Mouse (Mus musculus): ENCODE data around the gene Erbb4. TPM values are rescaled to one million over a fixed set of nuclear protein-coding genes. Genes with fewer than 3 reads are reported as not detected.

Erbb4 gene
- polyA plus RNA-seq, 1 experiment from 2014 or later: 9.8 TPM

DNA sequence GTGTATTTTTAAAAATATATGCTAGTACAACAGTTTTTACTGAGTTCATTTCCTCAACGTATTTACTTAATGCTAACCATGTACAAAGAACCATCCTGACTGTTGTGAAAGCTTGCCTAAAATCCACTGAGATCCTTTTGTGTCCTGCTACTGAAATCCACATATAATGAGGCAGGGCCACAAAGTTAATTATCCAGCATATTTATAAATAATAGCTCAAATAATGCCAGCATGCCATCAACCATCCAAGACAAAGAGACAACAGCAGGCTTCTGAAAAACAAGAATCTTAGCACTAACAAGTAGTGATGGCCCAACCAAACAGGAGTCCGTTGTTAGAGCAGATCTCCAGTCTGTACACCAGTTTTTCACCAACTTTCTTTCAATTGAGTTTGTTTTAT is 215.8 kb downstream of the Erbb4 start:
- Histone ChIP-seq H3K27me3 (ENCODE audit: insufficient read depth, poor library complexity, severe bottlenecking) (no peaks in the 10 kb centered on the region), H3K36me3 (no peaks in the 10 kb centered on the region), H3K4me3 (no peak overlapping the region), H3K27ac (no peak overlapping the region), H3K4me1 (no peaks in the 10 kb centered on the region), H3K9me3 (no peaks in the 10 kb centered on the region)
- WGBS: 86% methylated on average over 2 of the region's 2 CpGs
- DNase-seq (ENCODE audit: low spot score): no peak

DNA sequence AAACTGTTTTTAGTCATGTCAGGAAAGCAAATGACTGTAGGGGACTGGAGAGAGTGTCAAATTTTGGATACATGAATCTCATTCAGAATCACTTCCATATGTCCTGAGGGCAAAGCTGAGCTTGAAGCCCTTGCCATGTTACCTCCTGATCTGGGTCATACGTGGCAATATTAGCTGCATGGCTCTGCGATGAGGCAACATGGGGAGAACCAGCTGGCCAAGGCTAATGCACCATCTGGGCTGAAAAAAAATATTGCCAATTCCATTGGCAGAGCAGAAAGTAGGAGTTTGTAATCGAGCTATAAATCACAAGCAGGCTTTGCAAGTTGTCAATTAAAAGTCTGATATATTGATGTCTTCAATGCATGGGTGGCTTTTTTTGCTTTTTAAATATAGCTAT is 221.0 kb downstream of the Erbb4 start:
- no peaks in the 10 kb centered on the region for H3K36me3 ChIP-seq
- no peaks in the 10 kb centered on the region for H3K4me1 ChIP-seq
- no peak overlapping the region for H3K27ac ChIP-seq
- no peaks in the 10 kb centered on the region for H3K27me3 ChIP-seq (ENCODE audit: insufficient read depth, poor library complexity, severe bottlenecking)
- H3K9me3 ChIP-seq: no peaks in the 10 kb centered on the region
- no peak overlapping the region for H3K4me3 ChIP-seq
- WGBS: 82% methylated on average over 3 of the region's 3 CpGs
- DNase-seq (ENCODE audit: low spot score): no peak

DNA sequence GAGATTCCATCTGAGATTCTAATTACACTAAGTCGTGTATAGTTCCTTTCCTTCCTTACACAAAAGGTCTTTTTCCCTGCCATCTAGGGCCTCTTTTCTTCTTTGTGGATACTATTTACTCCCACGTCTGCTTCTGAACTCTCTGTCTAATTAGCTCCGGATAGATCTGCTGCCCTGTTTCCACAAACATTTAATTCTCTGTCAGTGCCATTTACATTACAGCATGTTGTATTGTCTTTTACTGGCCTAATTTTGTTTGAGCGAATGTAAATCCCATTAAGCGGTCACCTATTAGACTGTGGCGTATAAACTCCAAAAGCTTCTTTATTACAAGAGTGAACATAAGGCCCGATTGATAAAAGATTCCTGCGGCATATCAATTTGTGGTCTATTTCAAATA is 232.9 kb downstream of the Erbb4 start:
- Histone ChIP-seq H3K4me1 (no peaks in the 10 kb centered on the region), H3K36me3 (no peaks in the 10 kb centered on the region), H3K9me3 (no peaks in the 10 kb centered on the region), H3K27ac (no peak overlapping the region), H3K4me3 (no peak overlapping the region), H3K27me3 (ENCODE audit: insufficient read depth, poor library complexity, severe bottlenecking) (no peaks in the 10 kb centered on the region)
- 81% methylated on average over 8 of the region's 8 CpGs for WGBS
- DNase-seq (ENCODE audit: low spot score): no peak

DNA sequence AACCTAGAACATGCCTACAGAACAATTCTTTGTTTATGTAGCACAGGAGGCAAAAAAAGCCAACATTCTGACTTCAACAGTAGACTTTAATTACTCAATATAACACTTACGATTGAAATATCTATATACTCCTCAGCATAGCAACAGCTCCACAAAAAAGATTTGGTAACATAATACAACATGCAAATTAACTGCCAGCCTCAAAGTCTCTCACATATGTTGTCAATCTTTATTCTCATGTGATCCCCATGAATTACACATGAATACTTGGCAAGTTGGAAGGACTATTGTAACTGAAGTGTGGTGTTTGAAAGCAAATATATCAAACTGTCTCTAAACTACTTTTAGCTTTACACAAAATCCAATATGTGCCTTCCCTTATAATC is 234.2 kb downstream of the Erbb4 start:
- Histone ChIP-seq H3K27me3 (ENCODE audit: insufficient read depth, poor library complexity, severe bottlenecking) (no peaks in the 10 kb centered on the region), H3K4me3 (no peak overlapping the region), H3K9me3 (no peaks in the 10 kb centered on the region), H3K27ac (no peak overlapping the region), H3K4me1 (no peaks in the 10 kb centered on the region), H3K36me3 (no peaks in the 10 kb centered on the region)
- WGBS: 90% methylated on average over 1 of the region's 1 CpGs
- DNase-seq (ENCODE audit: low spot score): no peak

DNA sequence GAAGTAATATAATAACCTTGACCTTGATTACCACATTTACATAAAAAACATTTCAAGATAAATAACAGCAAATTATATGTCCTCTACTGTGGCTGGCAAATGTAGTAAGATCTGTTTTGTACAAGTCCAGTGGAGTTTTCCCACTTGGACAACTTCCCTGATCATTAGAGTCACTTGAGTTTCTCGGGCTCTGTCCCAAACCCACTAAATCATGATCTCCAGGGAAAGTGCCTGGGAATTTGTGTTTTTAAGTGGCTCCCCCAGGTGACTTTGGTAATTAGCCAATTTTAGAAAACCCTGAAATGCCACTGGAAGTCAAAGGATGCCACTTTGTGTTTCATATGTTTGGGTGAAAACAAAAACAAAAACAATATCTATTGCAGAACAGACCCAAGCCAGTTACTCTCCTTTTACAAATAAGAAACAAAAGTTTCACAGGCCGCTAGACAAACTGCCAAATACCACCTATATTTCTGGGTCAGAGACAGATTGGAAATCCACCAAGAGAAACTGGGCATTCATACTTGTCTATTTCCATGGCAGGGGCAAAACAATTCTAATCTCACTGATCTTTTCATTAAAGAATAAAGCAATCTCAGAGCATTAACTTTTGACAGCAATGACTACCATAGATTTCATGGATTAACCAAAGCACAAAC is 234.8 kb downstream of the Erbb4 start:
- no peak for DNase-seq (ENCODE audit: low spot score)
- Histone ChIP-seq H3K9me3 (no peaks in the 10 kb centered on the region), H3K36me3 (no peaks in the 10 kb centered on the region), H3K4me1 (no peaks in the 10 kb centered on the region), H3K4me3 (no peak overlapping the region), H3K27ac (no peak overlapping the region), H3K27me3 (ENCODE audit: insufficient read depth, poor library complexity, severe bottlenecking) (no peaks in the 10 kb centered on the region)
- WGBS: 78% methylated on average over 2 of the region's 2 CpGs

DNA sequence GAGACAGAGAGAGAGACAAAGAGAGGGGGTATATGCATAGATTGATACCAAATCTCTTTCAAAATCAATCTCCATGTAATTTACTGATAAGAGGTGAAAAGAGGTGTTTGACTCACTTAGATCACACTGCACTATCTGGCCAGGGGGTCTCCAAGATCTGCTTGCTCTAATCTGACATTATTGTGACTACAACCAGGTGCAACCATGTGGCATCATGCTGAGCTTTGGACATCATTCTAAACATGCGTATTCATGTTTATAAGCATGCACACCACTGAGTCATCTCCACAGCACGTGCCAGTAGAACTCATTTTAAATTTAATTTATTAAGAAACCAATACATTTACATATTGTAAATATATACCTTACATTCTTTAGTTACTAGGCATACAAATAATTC is 247.5 kb downstream of the Erbb4 start:
- no peak for DNase-seq (ENCODE audit: low spot score)
- no peaks in the 10 kb centered on the region for H3K4me1 ChIP-seq
- no peak overlapping the region for H3K27ac ChIP-seq
- H3K9me3 ChIP-seq: no peaks in the 10 kb centered on the region
- 78% methylated on average over 2 of the region's 2 CpGs for WGBS
- H3K4me3 ChIP-seq: no peak overlapping the region
- H3K36me3 ChIP-seq: no peaks in the 10 kb centered on the region
- H3K27me3 ChIP-seq (ENCODE audit: insufficient read depth, poor library complexity, severe bottlenecking): no peaks in the 10 kb centered on the region

DNA sequence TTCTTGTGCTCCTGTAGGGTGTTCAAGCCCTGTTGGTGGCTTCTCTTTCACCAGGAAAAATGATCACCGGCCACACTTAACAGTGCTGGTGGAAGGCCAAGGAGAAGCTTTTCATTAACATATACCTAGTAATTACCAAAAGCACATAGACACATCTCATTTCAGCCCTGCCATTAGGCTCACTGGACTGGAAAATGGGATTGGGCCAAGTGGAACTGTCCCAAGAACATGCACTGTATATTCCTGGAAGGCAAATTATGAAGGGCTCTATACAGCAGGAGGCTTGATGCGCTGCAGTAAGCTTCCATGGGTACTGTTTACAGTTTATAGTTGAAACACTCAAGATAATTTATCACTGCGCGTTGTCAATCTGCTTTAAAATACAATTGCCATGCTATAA is 248.4 kb downstream of the Erbb4 start:
- Histone ChIP-seq H3K36me3 (no peaks in the 10 kb centered on the region), H3K4me1 (no peaks in the 10 kb centered on the region), H3K27me3 (ENCODE audit: insufficient read depth, poor library complexity, severe bottlenecking) (no peaks in the 10 kb centered on the region), H3K27ac (no peak overlapping the region), H3K9me3 (no peaks in the 10 kb centered on the region), H3K4me3 (no peak overlapping the region)
- WGBS: 88% methylated on average over 4 of the region's 4 CpGs
- DNase-seq (ENCODE audit: low spot score): no peak

DNA sequence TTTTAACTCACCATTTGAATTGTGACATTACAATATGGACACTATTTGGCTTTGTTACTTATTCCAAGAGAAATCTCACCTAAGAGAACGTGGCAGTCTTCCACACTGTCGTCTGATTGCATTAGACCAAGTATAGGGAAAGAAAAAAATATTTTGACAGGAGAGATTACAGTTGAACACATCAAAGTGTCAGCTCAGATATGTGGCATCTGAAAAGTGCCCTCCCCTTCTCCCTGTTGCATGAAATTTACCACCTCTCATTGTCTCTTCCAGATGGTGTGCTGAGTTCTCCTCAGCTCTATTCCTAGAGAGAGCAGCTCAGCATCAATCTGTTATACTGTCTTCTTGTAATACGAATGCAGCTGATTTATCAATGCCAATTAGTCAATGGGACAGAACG is 268.5 kb downstream of the Erbb4 start:
- no peak overlapping the region for H3K27ac ChIP-seq
- H3K27me3 ChIP-seq (ENCODE audit: insufficient read depth, poor library complexity, severe bottlenecking): no peaks in the 10 kb centered on the region
- H3K4me3 ChIP-seq: no peak overlapping the region
- no peaks in the 10 kb centered on the region for H3K4me1 ChIP-seq
- H3K36me3 ChIP-seq: no peaks in the 10 kb centered on the region
- WGBS: 80% methylated on average over 4 of the region's 4 CpGs
- H3K9me3 ChIP-seq: no peaks in the 10 kb centered on the region
- DNase-seq (ENCODE audit: low spot score): no peak

DNA sequence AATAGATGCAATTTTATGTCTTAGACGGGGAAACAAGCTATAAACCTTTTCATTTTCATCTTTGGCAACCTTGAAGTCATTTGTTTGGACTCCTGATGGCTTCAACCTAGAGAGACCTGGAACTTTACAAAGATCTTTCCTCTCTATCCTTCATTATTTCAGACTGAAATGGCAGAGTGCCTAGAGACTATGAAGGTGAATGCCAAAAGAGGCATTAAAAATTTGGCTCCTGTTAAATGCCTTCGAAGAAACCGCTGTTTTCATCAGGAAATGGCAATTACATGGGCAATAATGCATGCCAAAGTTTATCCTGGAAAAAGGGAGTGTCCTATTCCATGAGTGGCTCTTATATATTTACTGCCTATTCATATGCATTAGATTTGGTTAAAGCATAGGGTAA is 273.2 kb downstream of the Erbb4 start:
- WGBS: 78% methylated on average over 3 of the region's 3 CpGs
- H3K27ac ChIP-seq: no peak overlapping the region
- no peaks in the 10 kb centered on the region for H3K4me1 ChIP-seq
- H3K9me3 ChIP-seq: no peaks in the 10 kb centered on the region
- H3K27me3 ChIP-seq (ENCODE audit: insufficient read depth, poor library complexity, severe bottlenecking): no peaks in the 10 kb centered on the region
- DNase-seq (ENCODE audit: low spot score): no peak
- H3K4me3 ChIP-seq: no peak overlapping the region
- H3K36me3 ChIP-seq: no peaks in the 10 kb centered on the region

DNA sequence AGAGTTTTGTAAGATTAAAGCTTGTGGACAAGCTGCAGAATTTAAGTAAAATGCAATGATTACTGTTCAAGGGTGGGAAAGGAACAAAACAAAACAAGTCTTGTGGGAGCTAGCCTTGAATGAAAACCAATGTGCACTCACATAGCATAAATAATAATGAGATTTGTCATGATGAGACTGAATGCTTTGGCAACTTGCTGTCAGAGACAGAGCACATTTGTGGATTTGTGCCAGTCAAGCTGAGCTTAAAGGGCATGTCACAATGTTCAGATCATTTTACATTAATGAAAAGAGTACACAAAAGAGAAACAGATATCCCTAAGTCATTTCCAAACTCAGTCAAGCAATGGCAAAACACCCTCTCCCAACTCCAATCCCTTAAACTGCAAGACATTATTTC is 275.8 kb downstream of the Erbb4 start:
- DNase-seq (ENCODE audit: low spot score): no peak
- H3K4me3 ChIP-seq: no peak overlapping the region

DNA sequence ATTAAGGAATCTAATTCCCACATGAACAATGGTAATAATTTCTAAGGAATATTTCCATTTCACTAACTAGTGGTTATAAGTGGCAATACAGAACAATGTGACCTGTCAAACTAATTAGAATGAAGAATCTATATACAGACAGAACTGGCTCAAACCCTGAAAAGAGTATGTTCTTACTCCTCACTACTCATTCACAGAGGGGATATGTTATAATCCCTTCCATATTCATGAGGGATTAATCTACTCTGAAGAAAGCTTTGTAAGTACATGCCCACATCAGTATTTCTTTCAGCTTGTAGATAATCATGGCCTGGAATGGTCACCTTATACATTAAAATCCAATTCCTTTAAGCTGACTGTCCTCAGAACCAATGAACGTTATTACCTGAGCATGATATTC is 276.3 kb downstream of the Erbb4 start:
- H3K4me3 ChIP-seq: no peak overlapping the region
- DNase-seq (ENCODE audit: low spot score): no peak

More for the DNA sequence above, 275.8 kb downstream of the Erbb4 start:
- H3K27ac ChIP-seq: no peak overlapping the region
- H3K27me3 ChIP-seq (ENCODE audit: insufficient read depth, poor library complexity, severe bottlenecking): no peaks in the 10 kb centered on the region
- no peaks in the 10 kb centered on the region for H3K4me1 ChIP-seq
- no peaks in the 10 kb centered on the region for H3K9me3 ChIP-seq
- H3K36me3 ChIP-seq: no peaks in the 10 kb centered on the region

DNA sequence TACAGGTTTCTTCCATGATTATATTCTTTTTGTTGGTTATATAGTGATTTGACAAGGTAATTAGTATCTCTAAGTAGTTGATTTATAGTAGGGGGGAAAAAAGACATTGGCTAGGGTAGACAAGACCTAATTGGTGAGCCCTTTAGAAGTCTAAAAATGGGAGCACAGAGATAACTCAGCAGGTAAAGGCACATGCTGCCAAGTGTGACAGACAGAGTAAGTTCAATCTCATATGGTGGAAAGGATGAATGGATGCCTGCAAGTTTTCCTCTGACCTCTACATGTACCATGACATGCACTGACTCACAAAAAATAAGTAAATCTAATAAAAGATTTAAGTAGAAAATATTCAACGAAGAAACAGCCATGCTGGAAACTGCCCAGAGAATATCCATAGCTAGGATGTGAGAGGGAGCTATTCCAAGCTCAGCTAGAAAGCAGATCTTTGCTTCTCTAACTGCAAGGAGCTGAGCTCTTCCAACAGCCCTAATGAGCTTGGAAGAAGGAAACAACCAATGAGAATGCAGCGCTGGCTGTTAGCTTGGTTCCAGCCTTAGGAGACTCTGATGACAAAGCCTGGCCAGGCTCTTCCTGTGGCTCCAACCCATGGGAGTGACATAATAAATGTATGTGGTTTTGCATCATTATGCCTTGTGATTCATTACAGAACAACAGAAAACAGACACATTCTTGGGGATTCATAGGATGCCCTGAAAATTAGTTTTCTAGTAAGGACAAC is 277.2 kb downstream of the Erbb4 start:
- no peaks in the 10 kb centered on the region for H3K4me1 ChIP-seq
- H3K9me3 ChIP-seq: no peaks in the 10 kb centered on the region
- no peak overlapping the region for H3K4me3 ChIP-seq
- no peak for DNase-seq (ENCODE audit: low spot score)
- H3K27me3 ChIP-seq (ENCODE audit: insufficient read depth, poor library complexity, severe bottlenecking): no peaks in the 10 kb centered on the region
- 70% methylated on average over 2 of the region's 2 CpGs for WGBS
- no peak overlapping the region for H3K27ac ChIP-seq
- no peaks in the 10 kb centered on the region for H3K36me3 ChIP-seq

More for the DNA sequence above, 276.3 kb downstream of the Erbb4 start:
- Histone ChIP-seq H3K27me3 (ENCODE audit: insufficient read depth, poor library complexity, severe bottlenecking) (no peaks in the 10 kb centered on the region), H3K9me3 (no peaks in the 10 kb centered on the region), H3K4me1 (no peaks in the 10 kb centered on the region), H3K27ac (no peak overlapping the region), H3K36me3 (no peaks in the 10 kb centered on the region)
- 77% methylated on average over 1 of the region's 1 CpGs for WGBS

DNA sequence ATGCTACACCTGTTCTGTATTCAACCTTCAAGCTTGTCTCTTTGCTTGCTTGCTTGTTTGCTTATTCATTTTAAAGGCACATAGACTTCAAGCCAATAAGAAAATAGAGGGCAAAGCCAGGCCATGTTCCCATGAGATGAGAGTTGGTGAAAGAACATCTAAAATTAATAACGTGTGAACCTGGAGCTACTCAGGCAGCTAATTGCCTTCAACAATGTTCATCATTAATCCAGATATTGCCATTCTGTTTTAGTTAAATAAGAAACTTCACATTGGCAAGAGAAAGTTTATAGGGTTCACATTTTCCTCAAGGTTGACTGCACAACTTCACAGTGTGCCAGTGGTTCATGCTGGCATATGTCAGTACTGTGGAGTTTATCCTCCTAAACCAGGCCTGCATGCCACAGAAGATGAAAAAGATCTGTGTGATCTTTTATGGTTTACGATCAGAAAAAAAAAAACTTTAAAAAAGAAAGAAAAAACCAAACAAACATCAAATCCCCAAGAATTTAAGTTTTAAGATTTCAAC is 284.7 kb downstream of the Erbb4 start:
- WGBS: 85% methylated on average over 2 of the region's 2 CpGs

More for the DNA sequence above, 284.7 kb downstream of the Erbb4 start:
- H3K4me1 ChIP-seq: no peaks in the 10 kb centered on the region
- H3K27me3 ChIP-seq (ENCODE audit: insufficient read depth, poor library complexity, severe bottlenecking): no peaks in the 10 kb centered on the region
- DNase-seq (ENCODE audit: low spot score): no peak
- no peaks in the 10 kb centered on the region for H3K36me3 ChIP-seq
- H3K4me3 ChIP-seq: no peak overlapping the region
- H3K9me3 ChIP-seq: no peaks in the 10 kb centered on the region
- no peak overlapping the region for H3K27ac ChIP-seq
